Mouse (Mus musculus) bone marrow, adult 2 months (tissue): ENCODE data around the gene Ap1s3.

Experiments
- CTCF ChIP-seq: fragments of 200-500 bp; IDR thresholded peaks from 2 replicates; pipeline ENCODE4 v1.5.1; 2011; ENCODE audit warnings: low read length, control low read depth; ENCODE audit not compliant: control insufficient read depth, insufficient read depth
- POLR2A ChIP-seq: fragments of 200-500 bp; IDR thresholded peaks from 2 replicates; pipeline ENCODE4 v1.6.1; 2011; ENCODE audit warnings: low read depth, mild to moderate bottlenecking, control low read depth, low read length, borderline replicate concordance; ENCODE audit not compliant: control insufficient read depth

GRCm38 (mm10) chr1:79571126-79571525 is 100.6 kb downstream of the Ap1s3 start:
- no peak for TF ChIP-seq CTCF
- no peak for TF ChIP-seq POLR2A
